Mouse (Mus musculus): ENCODE measurements around the gene Timm10b.

DNA sequence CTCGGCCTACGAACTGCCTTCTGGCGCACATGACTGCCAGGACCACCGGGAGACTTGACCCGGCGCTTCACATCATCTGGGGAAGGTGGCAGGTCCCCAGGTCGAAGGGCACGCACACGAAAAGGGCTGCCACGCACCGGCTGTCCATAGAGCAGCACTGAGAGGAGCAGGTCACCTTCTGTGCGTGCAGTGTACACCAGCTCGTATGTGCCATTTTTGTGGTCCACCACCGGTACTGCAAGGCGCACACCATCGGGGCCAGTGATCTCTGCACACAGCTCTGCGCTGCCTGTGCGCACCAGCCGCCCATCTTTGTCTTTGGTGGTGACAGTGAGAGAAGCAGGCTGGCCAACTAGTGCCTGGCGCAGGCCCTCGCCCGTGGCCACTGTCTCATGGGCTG, 22.0 kb upstream of the Timm10b start:
- TF ChIP-seq CTCF (IDR thresholded peaks at IDR 0.05; ENCODE audit: low read depth, low read length) (no peak), POLR2A (IDR thresholded peaks at IDR 0.05; ENCODE audit: extremely low read depth, insufficient read depth, low read length) (no peak)

Measured in liver, adult 2 months (tissue).